Mouse (Mus musculus) CH12.LX (cell line): ENCODE results near the gene Ebf1. TPM values are rescaled to one million over a fixed set of nuclear protein-coding genes. Genes with fewer than 3 reads are reported as not detected.

Experiments used
- DNase-seq: peaks from one replicate; pipeline ENCODE4 v3.0.0-alpha.2; 2013; ENCODE audit errors: extremely low read depth
- H3K27ac ChIP-seq: 2 replicates; pipeline ENCODE4 v1.5.1; 2012; ENCODE audit warnings: low read depth, mild to moderate bottlenecking, control low read depth, moderate library complexity; ENCODE audit not compliant: insufficient read depth
- H3K27me3 ChIP-seq: replicated peaks from 2 replicates; pipeline ENCODE3; 2012; ENCODE audit warnings: inconsistent platforms
- H3K36me3 ChIP-seq, 2 experiments: replicated peaks in 1 of 2; 2 replicates each; pipeline versions ENCODE3 to v1.6.1; 2012; ENCODE audit warnings: inconsistent platforms in 1 of 2, low read length in 1 of 2, mild to moderate bottlenecking in 1 of 2, mixed read lengths in 1 of 2, moderate library complexity in 1 of 2; ENCODE audit not compliant: control insufficient read depth in 1 of 2, insufficient read depth in 1 of 2
- H3K4me1 ChIP-seq, 2 experiments: 2 replicates each; pipeline ENCODE4 v1.6.1; 2012; ENCODE audit warnings: inconsistent platforms in 1 of 2, moderate library complexity in 1 of 2; ENCODE audit not compliant: insufficient read depth in 2 of 2, control insufficient read depth in 1 of 2
- H3K4me2 ChIP-seq: 2 replicates; pipeline ENCODE4 v1.6.1; 2012; ENCODE audit warnings: low read depth, mild to moderate bottlenecking, control low read depth; ENCODE audit not compliant: poor library complexity, insufficient read depth, severe bottlenecking
- H3K4me3 ChIP-seq, 3 experiments: fragments of 150-350 bp in 1 of 3; sonication (generic) in 1 of 3; replicated peaks in 1 of 3; 2 replicates each; pipeline versions ENCODE3 to v1.5.1; 2011 to 2012; ENCODE audit warnings: low read depth in 2 of 3, low read length in 2 of 3, mild to moderate bottlenecking in 2 of 3, moderate library complexity in 2 of 3, control low read depth in 1 of 3, improper control_type of control experiment in 1 of 3, inconsistent platforms in 1 of 3, mixed read lengths in 1 of 3; ENCODE audit not compliant: poor library complexity in 1 of 3
- H3K79me2 ChIP-seq: replicated peaks from 2 replicates; pipeline ENCODE4 v1.6.1; 2012; ENCODE audit warnings: mild to moderate bottlenecking, moderate library complexity; ENCODE audit not compliant: control insufficient read depth, poor library complexity, insufficient read depth, severe bottlenecking; ENCODE audit errors: extremely low read depth
- H3K9ac ChIP-seq: 2 replicates; pipeline ENCODE4 v1.6.1; 2012; ENCODE audit warnings: low read depth, mild to moderate bottlenecking, control low read depth, moderate library complexity; ENCODE audit not compliant: insufficient read depth
- H3K9me3 ChIP-seq: replicated peaks from 2 replicates; pipeline ENCODE3; 2012; ENCODE audit warnings: low read length, inconsistent platforms, mixed read lengths
- BHLHE40 ChIP-seq: IDR thresholded peaks from 2 replicates; pipeline ENCODE4 v1.6.1; 2011; ENCODE audit warnings: mild to moderate bottlenecking, low read depth, low read length, improper control_type of control experiment
- E2F4 ChIP-seq: IDR thresholded peaks from 2 replicates; pipeline ENCODE4 v1.6.1; 2011; ENCODE audit warnings: low read depth, low read length, improper control_type of control experiment; ENCODE audit not compliant: insufficient replicate concordance
- ELF1 ChIP-seq: IDR thresholded peaks from 2 replicates; pipeline ENCODE4 v1.6.1; 2014; ENCODE audit warnings: low read depth, mild to moderate bottlenecking, inconsistent platforms, low read length, improper control_type of control experiment
- EP300 ChIP-seq: IDR thresholded peaks from 2 replicates; pipeline ENCODE4 v1.6.1; 2011; ENCODE audit warnings: low read length, improper control_type of control experiment
- IRF4 ChIP-seq: IDR thresholded peaks from 2 replicates; pipeline ENCODE4 v1.6.1; 2014; ENCODE audit warnings: low read depth, mild to moderate bottlenecking, inconsistent platforms, low read length, improper control_type of control experiment
- JUN ChIP-seq: IDR thresholded peaks from 2 replicates; pipeline ENCODE4 v1.6.1; 2011; ENCODE audit warnings: low read depth, mild to moderate bottlenecking, low read length, improper control_type of control experiment, moderate library complexity; ENCODE audit not compliant: insufficient read depth
- KAT2A ChIP-seq: IDR thresholded peaks from 2 replicates; pipeline ENCODE4 v1.6.1; 2012; ENCODE audit warnings: low read length, improper control_type of control experiment, inconsistent platforms; ENCODE audit not compliant: insufficient replicate concordance
- MAX ChIP-seq: IDR thresholded peaks from 2 replicates; pipeline ENCODE4 v1.6.1; 2011; ENCODE audit warnings: low read length, improper control_type of control experiment
- MAZ ChIP-seq: IDR thresholded peaks from 2 replicates; pipeline ENCODE4 v1.6.1; 2012; ENCODE audit warnings: low read depth, mild to moderate bottlenecking, inconsistent platforms, low read length, improper control_type of control experiment, moderate library complexity
- MEF2A ChIP-seq: IDR thresholded peaks from 2 replicates; pipeline ENCODE4 v1.6.1; 2014; ENCODE audit warnings: low read depth, mild to moderate bottlenecking, inconsistent platforms, low read length, improper control_type of control experiment, borderline replicate concordance
- MXI1 ChIP-seq: IDR thresholded peaks from 2 replicates; pipeline ENCODE4 v1.6.1; 2011; ENCODE audit warnings: mild to moderate bottlenecking, low read depth, low read length, improper control_type of control experiment
- MYC ChIP-seq: IDR thresholded peaks from 2 replicates; pipeline ENCODE4 v1.6.1; 2011; ENCODE audit warnings: low read depth, mild to moderate bottlenecking, improper control_type of control experiment, low read length
- NELFE ChIP-seq: IDR thresholded peaks from 2 replicates; pipeline ENCODE4 v1.6.1; 2011; ENCODE audit warnings: low read depth, low read length, improper control_type of control experiment
- NRF1 ChIP-seq: IDR thresholded peaks from 2 replicates; pipeline ENCODE4 v1.6.1; 2014; ENCODE audit warnings: low read depth, mild to moderate bottlenecking, inconsistent platforms, low read length, improper control_type of control experiment, moderate library complexity
- PAX5 ChIP-seq: IDR thresholded peaks from 2 replicates; pipeline ENCODE4 v1.6.1; 2012; ENCODE audit warnings: low read length, inconsistent platforms, mixed read lengths
- POLR2A ChIP-seq: IDR thresholded peaks from 2 replicates; pipeline ENCODE4 v1.6.1; 2011; ENCODE audit warnings: low read depth, mild to moderate bottlenecking, improper control_type of control experiment, low read length
- POLR2AphosphoS2 ChIP-seq: IDR thresholded peaks from 2 replicates; pipeline ENCODE4 v1.6.1; 2011; ENCODE audit warnings: low read depth, low read length, improper control_type of control experiment
- RAD21 ChIP-seq: IDR thresholded peaks from 2 replicates; pipeline ENCODE4 v1.6.1; 2011; ENCODE audit warnings: low read depth, mild to moderate bottlenecking, low read length, improper control_type of control experiment, moderate library complexity
- SMC3 ChIP-seq: IDR thresholded peaks from 2 replicates; pipeline ENCODE4 v1.6.1; 2011; ENCODE audit warnings: low read depth, low read length, improper control_type of control experiment
- TCF12 ChIP-seq: IDR thresholded peaks from 2 replicates; pipeline ENCODE4 v1.6.1; 2014; ENCODE audit warnings: low read depth, mild to moderate bottlenecking, inconsistent platforms, low read length, improper control_type of control experiment
- UBTF ChIP-seq: IDR thresholded peaks from 2 replicates; pipeline ENCODE4 v1.6.1; 2012; ENCODE audit warnings: low read depth, mild to moderate bottlenecking, inconsistent platforms, low read length, improper control_type of control experiment, moderate library complexity
- USF2 ChIP-seq: conservative IDR thresholded peaks from 2 replicates; pipeline ENCODE4 v1.6.1; 2011; ENCODE audit warnings: low read depth, low read length, improper control_type of control experiment
- ZC3H11A ChIP-seq: IDR thresholded peaks from 2 replicates; pipeline ENCODE4 v1.6.1; 2012; ENCODE audit warnings: low read depth, mild to moderate bottlenecking, inconsistent platforms, low read length, improper control_type of control experiment
- ZKSCAN1 ChIP-seq: IDR thresholded peaks from 2 replicates; pipeline ENCODE4 v1.6.1; 2012; ENCODE audit warnings: low read depth, inconsistent platforms, low read length, improper control_type of control experiment, borderline replicate concordance
- dilution Hi-C: fragments of 300-500 bp; cut with MboI; formaldehyde crosslinking; loops from 2 replicates; pipeline ENCODE4 v1.14.3; 2020; ENCODE audit warnings: low sequenced_read_pairs; ENCODE audit not compliant: extremely low pct_unique_long_range_greater_than_20kb, extremely low pct_ligation_motif_present
- in situ Hi-C: fragments of 300-500 bp; cut with MboI; formaldehyde crosslinking; loops from 3 replicates; pipeline ENCODE4 v1.14.3; 2019; ENCODE audit warnings: low sequenced_read_pairs, low pct_ligation_motif_present, low pct_unique_long_range_greater_than_20kb, mixed read lengths
- polyA plus RNA-seq: library from polyadenylated mRNA; unstranded; fragments of >175 nt; gene quantifications from 2 replicates; pipeline ENCODE4 v1.2.1, GENCODE M21; 2012; ENCODE audit warnings: low read depth; ENCODE audit not compliant: insufficient read length
- total RNA-seq, 2 experiments: library from RNA; depleted of rRNA; stranded (reverse); fragments of 300-350 nt in 1 of 2; fragments of >200 nt in 1 of 2; gene quantifications; 2 replicates each; pipeline ENCODE4 v1.2.3; 2012 to 2014

Gene Ebf1
- total and polyA plus RNA-seq, 3 experiments = 37.8 to 60.7 (median 42.8) TPM

GRCm38 (mm10) chr11:44766246-44766645 lies 149.1 kb downstream of the Ebf1 start:
- Histone ChIP-seq H3K4me1 (peaks cover 31 to 96% of the 10 kb centered on the region in 2 experiments), H3K9me3 (no peaks in the 10 kb centered on the region), H3K36me3 (peaks cover 0 to 44% of the 10 kb centered on the region in 2 experiments), H3K4me2 (no peak overlapping the region), H3K27me3 (no peaks in the 10 kb centered on the region), H3K4me3 (no peak overlapping the region), H3K9ac (no peak overlapping the region), H3K27ac (no peak overlapping the region), H3K79me2 (peaks cover 15% of the 10 kb centered on the region)
- dilution Hi-C loops (no loop called here), in situ Hi-C loops (no loop called here)
- DNase-seq = no peak
- TF ChIP-seq POLR2AphosphoS2 (no peak), RAD21 (no peak), ZKSCAN1 (no peak), SMC3 (no peak), USF2 (no peak), JUN (no peak)

GRCm38 (mm10) chr11:44767322-44767721 lies 150.2 kb downstream of the Ebf1 start:
- Histone ChIP-seq H3K79me2 (peaks cover 13% of the 10 kb centered on the region), H3K9me3 (no peaks in the 10 kb centered on the region), H3K4me3 (no peak overlapping the region), H3K36me3 (peaks cover 0 to 52% of the 10 kb centered on the region in 2 experiments), H3K27ac (no peak overlapping the region), H3K9ac (no peak overlapping the region), H3K4me2 (no peak overlapping the region), H3K4me1 (peaks cover 28 to 96% of the 10 kb centered on the region in 2 experiments), H3K27me3 (no peaks in the 10 kb centered on the region)
- in situ Hi-C loops = no loop called here
- TF ChIP-seq MYC (no peak), UBTF (no peak), IRF4 (no peak), MEF2A (no peak), POLR2A (no peak), E2F4 (no peak), NELFE (no peak), USF2 (no peak), PAX5 (no peak), EP300 (no peak), KAT2A (no peak), ELF1 (no peak), MAX (no peak), MXI1 (no peak), BHLHE40 (no peak), TCF12 (no peak), NRF1 (no peak), ZC3H11A (no peak), POLR2AphosphoS2 (no peak), MAZ (no peak)
- dilution Hi-C loops = no loop called here
- no peak for DNase-seq
